Mouse (Mus musculus) embryo, embryonic 10.5 days (tissue): ENCODE measurements around the gene Slc25a19.

Experiments used
- DNase-seq: peaks from one replicate; pipeline ENCODE4 v3.0.0-alpha.2; 2015; ENCODE audit warnings: low spot score

The Slc25a19 gene

DNA sequence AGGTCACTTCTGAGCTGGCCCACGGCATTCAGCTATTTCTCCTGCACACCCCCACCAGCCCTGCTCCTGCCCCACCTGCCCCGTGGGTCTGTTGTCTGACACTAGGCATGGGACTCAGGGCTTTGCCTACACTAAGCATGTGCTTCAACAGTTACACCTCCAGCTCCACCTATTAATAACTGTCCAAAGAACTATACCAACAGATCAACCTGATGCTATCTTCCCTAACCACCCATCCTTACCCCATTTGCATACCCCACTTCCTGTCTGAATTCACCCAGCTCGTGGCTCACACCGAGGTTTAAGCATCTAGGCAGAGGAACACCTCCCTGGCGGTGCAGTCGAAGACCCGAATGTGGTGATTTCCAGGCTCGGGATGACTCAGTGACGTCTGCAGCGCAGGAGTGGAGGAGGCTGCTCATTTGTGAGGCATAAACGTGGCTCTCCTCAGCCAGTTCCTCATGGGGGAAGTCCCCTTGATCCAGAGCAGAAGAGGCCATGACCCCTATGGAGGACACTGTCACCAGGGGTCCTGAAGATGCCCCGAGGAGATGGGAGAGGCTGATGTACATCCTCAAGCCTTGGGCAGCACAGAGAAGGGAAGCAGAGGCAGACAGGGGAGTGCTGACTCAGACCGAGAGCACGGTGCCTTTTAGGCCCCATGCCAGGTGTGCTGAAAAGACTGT, 13.0 kb upstream of the Slc25a19 start:
- DNase-seq: no peak

DNA sequence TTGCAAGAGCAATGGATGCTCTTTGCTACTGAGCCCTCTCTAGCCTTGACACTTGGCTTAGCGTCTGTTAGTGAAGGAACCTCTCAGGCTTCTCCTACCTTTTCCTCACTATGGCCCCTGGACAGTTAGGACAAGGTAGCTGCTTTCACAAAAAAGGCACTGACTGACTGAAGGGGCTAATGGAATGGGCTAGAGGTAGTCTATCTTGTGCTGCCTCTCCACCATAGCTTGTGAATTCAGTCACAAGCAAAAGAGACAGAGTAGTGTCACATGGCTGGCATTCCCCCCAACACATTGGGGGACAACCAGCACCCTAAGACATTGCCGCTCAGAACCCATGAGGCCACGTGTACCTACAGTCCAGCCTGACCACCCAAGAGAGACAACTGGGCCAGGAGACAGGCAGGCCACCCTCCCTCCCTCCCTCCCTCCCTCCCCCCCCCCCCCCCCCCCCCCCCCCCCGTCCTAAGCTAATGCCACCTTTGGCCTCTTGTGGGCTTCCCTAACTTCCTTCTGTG, 12.3 kb upstream of the Slc25a19 start:
- no peak for DNase-seq

DNA sequence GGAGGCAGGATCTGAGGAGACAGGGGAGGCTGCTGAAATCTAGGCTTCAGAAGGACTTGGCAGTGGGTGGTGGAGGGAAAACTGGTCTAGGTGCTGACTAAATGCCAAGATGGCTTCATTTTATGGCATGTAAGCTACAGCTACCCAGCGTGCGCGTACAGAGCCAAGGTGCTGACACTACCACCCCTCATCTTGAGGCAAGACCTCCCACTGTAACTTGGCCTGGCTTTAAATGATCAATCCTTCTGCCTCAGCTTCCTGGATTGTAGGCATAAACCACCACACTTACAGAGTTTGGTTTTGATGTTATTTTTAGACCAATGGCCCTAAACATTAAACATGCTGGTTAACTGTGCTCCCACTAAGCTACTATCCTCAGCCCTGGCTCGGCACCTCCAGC, 11.4 kb upstream of the Slc25a19 start:
- DNase-seq: no peak

DNA sequence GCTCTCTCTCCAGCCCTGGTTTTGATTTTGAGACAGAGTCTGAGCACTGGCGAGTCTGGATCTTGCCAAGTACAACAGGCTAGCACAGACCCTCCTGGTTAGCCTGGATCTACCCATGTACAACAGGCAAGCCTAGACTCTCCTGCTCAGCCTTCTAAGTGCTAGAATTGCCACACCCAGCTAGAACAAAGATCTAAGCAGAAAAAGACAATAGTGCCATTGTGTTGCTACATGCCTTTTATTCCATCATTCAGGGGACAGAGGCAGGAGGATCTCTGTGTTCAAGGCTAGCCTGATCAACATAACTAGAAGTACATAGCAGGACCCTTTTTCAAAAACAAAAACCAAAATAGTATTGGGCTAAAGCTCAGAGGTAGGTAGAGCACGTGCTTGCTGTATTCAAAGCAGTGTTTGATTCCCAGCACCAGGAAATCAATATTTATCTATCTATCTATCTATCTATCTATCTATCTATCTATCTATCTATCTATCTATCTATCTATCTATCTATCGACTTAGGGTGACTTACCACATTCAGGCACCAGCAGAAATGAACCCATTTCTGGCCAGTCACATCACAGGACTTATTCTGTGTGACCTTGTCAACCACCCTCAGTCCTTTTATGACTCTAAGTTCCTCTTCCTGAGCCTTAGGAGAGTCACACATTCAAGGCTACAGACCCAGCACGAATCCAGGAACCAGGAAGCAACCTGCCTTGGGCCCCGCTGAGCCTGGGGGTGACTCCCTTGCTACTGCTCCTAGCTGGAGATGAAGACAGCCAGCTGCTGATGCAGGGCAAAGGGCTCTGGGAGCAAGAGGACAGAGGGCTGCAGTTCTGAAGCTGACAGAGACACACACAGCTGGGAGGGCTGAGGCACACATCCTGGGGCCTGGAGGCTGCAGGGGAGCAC, 10.7 kb upstream of the Slc25a19 start:
- DNase-seq: no peak

DNA sequence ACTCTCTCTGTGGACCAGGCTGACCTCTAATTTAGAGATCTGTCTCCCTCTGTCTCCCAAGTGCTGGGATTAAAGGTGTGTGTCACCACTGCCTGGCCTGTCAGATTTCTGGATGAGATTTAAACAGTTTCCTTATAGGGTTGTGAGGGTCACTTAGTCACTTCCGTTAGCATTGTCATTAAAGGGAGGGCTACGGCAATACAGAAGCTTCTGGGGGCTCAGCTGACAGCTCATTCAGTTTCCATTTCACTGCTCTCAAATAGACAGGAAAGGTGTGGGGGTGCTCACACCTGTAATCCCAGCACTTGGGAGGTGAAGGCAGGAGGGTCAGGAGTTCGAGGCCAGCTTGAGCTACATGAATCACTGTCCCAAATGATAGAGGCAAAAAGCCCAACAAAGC, 8.9 kb upstream of the Slc25a19 start:
- DNase-seq: no peak

DNA sequence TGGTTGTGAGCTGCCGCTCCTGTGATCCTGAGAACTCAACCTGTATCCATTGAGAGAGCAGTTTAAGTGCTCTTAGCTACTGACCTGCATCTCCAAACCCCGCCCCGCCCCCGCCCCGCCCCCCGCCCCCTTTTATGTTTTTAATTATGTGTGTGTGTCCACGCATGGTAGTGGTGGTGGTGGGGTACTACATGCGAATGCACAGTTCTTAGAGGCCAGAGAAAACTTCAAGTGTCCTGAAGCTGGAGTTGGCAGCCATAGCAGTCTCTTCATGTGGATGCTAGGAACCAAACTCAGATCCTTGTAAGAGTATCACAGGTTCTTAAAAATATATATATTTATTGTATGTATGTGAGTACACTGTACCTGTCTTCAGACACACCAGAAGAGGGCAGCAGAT, 7.4 kb upstream of the Slc25a19 start:
- DNase-seq: no peak

DNA sequence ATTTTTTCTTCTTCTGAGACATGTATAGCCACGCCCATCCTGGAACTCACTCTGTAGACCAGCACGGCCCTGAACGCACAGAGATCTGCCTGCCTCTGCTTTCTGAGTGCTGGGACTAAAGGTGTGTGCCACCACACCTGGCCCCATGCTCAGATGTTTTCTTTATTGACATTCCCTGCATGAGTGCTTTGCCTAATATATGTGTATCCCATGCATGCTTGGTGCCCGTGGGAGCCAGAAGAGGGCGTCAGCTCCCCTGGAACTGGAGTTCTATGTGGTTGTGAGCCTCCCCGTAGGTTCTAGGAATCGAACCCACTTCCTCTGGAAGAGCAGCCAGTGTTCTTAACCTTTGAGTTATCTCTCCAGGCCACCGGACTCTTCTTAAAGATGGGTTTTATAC, 6.9 kb upstream of the Slc25a19 start:
- no peak for DNase-seq

DNA sequence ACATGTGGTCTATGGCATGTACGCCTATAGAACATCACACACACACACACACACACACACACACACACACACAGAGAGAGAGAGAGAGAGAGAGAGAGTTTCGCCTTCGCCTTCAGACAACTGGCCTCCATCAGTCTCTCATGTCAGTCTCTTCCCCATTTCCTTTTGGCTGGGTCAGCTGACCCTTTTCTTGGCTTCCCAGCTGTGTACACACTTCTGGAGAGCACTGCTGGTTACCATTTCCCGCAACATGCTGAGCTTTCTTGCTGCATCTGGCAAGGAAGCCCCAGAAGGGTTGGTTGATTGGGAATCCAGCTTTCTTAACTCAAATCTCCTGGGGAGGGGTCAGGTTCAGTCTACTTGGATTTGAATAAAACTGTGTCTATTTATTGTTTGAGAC, 6.0 kb upstream of the Slc25a19 start:
- DNase-seq: peak; percentile 43

DNA sequence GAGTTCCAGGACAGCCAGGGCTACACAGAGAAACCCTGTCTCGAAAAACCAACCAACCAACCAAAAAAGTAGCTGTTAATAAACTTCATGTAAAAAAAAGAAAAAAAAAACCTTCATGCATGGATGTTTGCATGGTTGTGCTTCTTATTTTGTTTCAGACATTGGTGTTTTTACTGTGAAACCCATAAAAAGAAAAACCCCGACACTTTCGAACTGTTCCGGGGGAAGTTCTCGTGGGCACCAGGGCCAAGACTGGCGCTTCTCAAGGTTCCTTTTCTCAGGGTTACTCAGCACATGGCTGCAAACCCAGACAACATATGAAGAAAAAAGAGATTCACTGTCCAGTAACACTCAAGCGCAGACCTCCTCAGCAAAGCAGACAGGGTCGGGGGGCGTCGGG, 4.8 kb upstream of the Slc25a19 start:
- no peak for DNase-seq

DNA sequence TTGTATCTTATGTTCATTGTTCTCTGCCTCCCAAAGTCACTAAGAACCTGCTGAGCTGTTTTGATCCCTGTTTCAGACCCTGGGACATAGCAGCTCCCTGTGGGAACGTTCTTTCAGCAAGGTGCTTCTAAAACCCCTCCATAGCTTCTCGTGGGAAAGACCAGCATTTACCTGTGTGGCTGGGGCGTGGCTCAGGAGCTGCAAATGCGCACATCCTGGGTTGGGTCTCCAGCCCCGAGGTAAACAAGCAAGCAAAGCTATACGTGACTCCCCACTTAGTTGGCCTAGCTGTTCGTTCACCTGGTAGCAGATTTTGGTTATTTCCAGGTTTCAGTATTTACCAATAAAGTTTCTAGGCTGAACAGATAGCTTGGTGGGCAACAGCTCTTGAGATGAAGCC, 4.2 kb upstream of the Slc25a19 start:
- no peak for DNase-seq

DNA sequence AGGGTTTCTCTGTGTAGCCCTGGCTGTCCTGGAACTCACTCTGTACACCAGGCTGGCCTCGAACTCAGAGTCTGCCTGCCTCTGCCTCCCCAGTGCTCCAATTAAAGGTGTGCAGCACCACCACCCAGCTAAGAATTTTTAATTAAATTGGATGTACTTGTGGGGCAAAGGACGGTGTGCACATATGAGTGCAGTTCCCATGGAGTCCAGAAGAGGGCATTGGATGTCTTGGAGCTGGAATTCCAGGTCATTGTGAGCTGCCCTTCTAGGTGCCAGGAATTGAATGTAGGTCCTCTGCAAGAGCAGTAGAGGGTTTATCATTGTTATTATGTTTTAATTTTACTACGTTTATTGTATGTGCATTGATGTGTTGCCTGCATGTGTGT, 3.4 kb upstream of the Slc25a19 start:
- peak; percentile 70 for DNase-seq

DNA sequence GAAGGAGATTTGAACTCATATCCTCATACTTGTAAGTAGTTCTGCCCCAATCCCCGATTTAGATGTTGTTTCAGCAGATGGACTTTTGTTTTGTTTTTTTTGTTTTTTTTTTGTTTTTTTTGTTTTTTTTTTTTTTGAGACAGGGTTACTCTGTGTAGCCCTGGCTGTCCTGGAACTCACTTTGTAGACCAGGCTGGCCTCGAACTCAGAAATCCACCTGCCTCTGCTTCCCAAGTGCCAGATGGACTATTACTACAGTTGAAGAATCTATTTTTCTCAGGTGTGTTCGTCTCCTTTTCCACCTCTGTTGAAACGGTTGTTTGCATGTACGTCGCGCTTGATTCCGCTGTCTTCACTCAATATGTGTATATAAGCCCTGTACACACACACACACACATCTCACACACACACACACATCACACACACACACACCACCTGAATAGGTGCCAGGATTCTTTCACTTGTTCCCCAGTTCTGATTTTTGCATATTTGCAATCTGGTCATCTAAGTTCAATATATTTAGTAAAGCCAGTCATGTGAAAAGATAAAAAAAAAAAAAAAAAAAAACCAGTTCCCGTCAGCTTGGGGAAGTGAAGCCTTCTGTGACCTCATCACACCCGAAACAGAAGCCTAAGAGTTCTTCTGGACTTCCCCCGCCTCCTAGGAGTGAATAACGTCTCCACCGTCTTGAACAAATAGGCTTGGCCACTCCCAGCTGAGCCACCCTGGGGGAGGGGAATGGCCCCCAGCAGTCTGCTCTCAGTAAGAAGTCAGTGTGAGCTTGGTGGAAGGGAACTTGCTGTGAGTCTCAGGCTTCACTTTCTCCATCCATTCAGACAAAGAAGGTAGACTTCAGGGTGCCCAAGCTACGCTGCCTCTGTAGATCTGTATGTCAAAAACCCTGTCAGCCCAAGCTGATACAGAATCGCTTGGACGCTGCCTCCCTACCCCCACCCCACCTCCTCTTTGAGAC, 2.7 kb upstream of the Slc25a19 start:
- DNase-seq: no peak

DNA sequence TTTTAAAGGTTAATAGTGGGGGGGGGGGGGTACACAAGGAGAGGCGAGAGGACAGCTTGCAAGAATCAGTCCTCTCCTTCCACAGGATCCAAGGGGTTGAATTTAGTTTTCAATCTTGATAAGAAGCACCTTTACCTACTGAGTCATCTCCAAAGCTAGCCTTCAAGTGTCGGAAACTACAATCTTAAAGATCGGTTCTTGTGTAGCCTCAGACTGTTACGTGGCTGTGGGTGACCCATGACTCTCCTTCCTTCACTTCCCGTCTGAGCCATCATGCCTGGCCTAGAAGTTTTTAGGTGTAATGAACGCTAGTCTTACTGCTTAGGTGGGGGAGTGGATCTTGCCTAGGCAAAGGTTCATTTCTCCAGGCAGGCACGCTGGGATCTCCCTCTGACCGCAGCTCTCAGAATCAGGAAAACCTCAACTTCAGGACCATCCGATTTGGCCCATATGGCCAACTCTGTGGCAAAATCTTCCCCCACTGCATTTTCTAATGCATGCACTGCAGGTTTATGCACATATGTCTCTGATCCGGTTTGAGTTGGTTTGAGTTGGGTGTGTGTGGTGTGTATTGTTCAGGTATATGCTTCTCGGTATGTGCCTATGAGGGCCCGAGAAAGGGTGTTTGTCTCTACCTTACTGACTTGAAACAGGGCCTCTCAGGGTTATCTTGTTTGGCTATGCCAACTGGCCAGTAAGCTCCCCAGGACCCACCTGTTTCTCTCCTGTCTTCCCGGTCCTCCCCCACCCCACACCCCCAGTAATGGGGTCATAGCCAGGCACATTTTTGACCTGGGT, 1.8 kb upstream of the Slc25a19 start:
- no peak for DNase-seq

DNA sequence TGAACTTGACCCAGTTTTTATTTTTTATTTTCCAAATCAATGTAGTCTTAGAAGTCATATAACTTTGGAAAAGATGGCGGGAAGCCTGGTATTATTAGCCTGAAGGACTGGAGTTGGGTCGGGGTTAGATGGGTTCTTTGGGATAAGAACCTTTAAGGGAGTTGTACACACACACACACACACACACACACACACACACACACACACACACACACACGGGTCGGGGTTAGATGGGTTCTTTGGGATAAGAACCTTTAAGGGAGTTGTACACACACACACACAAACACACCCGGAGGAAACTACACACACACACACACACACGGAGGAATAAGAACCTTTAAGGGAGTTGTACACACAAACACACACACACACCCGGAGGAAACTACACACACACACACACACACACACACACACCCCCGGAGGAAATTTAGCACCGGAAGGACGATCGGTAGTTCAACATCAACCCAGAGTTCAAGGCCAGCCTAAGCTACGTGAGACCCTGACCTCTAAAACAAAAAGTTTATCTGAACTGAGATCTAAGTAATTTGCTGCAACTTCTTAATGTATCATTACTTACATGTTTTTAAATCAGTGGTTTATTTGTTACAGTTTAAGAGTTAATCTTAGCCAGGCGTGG, 488 bp upstream of the Slc25a19 start:
- DNase-seq: no peak

DNA sequence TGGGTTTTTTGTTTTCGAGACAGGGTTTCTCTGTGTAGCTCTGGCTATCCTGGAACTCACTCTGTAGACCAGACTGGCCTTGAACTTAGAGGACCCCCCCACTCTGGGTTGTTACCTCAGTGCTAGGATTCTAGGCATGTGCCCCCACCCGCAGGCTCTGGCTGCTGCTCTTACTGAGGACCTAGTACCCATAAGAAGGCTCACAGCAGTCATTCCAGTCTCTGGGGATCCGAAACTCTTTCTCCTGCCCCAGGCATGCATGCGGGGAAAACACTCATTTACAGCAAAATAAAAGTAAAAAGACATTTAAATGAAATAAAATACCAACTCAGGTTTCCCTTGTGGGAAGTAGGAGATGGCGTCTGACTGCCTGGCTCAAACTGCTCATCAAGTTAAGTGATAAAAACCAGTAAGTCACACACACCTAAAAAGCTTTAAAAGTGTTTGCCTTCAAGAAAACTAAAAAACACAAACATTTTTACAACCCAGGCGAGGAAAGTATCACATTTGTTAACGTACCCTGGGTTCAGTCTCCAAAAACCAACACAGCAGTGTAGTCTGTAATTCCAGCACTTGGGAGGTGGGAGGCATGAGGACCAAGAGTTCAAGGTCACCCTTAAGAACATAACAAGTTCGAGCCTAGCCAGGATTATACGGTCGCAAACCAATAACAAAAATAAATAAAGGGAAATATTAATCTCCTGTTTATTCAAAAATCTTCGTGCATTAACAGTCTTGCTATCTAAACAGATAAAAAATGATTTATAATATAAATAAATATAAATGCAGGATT, 1.1 kb downstream of the Slc25a19 start:
- no peak for DNase-seq

DNA sequence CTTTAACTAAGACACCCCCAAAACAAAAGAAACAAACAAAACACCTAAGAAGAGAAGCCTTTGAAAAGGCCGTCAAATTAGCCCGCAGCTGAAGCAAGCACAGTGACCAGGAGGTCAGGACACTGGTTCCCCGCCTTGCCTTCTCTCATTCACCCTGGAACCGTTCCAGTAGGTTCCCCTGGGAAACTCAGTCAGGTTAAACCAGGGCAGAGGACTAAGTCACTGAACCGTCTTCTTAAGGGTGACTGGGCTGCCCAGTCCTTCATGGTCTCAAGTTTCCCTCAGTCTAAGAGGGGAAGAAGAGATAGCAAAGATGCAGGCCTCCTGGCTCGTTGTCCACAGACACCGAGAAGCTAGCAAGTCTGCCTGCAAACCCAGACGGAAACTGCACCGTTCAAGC, 2.2 kb downstream of the Slc25a19 start:
- DNase-seq: no peak

DNA sequence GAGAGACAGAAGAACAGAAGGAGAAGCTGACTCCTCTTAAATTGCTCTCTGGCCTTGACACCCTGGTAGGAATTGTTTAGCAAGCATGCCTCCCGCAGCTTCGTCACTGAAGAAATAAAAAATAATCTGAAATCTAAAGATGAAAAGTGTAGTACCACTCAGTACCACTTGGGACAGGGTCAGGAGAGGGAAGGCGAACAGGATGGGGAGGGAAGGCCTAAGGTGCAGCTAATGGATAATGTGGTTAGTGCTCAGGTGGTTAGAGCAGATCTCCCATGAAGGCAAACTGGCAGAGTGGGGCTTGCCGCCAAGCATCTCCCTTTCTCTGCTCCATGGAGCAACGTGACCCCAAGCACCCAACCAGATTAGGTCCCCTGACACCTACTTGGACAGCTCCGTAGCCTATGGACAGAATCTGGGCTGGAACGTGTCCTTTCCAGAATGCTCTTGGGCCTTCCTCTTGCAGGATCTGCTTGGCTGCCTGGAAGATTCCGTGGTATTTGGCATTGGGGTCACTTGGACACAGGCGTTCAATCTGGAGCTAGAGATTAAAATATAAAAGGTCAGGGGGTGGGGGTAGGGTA, 4.5 kb downstream of the Slc25a19 start:
- no peak for DNase-seq

DNA sequence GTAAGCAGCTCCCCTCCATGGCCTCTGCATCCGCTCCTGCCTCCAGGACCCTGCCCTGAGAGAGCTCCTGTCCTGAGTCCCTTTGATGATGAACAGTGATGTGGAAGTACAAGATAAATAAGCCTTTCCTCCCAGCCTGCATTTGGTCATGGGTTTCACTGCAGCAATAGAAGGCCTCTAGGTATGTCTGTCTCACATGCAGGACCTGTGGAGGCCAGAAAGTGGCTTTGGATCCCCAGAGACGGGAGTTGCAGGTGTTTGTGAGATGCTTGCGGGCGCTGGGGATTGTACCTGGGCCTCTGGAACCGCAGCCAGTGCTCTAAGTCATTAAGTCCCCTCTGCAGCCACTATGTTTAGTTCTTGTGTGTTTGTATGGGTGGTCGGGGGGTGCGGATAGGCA, 8.1 kb downstream of the Slc25a19 start:
- DNase-seq: no peak

DNA sequence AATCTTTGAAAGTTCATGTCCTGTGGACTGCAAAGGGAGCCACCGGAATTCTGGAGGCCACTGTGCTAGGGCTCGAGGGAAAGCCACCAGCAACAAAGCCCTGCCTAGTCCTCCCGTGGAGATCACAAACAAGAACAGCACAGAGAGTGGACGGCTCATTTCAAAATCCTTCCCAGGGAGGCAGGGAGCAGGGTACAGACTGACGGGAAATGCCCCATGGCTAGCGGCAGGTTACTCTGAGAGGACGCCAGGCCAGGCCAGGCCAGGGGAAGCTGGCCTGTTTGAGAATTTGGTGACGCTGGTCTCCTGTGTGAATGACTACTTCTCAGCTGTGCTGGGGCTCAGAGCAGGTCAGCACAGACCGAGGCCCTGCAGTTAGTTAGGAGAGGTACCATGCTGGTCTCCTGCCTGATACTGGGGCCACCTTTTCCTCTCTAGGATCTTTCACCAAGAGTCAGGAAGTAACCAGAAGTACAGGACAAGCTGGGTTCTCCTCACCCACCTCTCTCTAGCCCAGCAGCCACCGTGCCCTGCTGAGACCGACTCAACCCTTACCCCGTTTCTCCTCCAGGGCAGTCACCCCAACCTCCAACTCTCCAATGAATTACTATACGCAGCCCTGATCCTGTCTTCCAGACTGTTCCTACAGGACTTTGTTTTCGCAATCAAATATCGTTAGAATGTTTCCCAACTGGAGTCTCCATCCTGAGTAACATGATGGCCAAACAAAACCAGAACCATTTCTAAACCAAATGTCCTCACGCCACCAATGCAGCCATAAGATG, 9.2 kb downstream of the Slc25a19 start:
- DNase-seq: no peak
